Mouse (Mus musculus): Measurements from ENCODE around the gene Bcl2l1.

GRCm38 (mm10) chr2:152814213-152814874 is 17.2 kb downstream of the Bcl2l1 start:
- TF ChIP-seq CTCF (IDR thresholded peaks at IDR 0.05; ENCODE audit: borderline replicate concordance, insufficient read depth, low read depth, low read length): no peak
- no peak for TF ChIP-seq POLR2A (IDR thresholded peaks at IDR 0.05; ENCODE audit: borderline replicate concordance, insufficient read depth, low read length)
